ENCODE assay signal across 8 mouse cellular contexts in the genomic region with DNA sequence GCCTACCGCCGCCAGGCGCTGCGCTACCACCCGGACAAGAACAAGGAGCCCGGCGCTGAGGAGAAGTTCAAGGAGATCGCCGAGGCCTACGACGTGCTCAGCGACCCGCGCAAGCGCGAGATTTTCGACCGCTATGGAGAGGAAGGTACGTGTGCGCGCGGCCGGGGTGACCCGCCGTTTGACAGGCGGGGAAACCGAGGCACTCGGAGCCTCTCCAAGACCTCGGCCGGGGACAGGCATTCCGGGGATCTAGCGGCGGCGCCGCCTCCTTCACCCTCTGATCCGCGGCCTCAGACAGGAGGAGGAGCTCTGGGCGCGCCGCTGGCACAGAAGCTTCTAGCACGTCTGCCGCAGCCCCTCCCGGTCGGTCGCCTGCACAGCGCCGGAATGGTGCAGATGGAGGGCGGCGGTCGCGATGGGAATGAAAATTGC. TPM values are rescaled to one million over a fixed set of nuclear protein-coding genes. Genes with fewer than 3 reads are reported as not detected.
DNase-seq lines count a peak whose midpoint lies in the region; ATAC-seq lines count a peak whose summit lies in the region.

No protein-coding gene starts in this region.

- WGBS in embryonic facial prominence, embryonic 13.5 days = under 1% methylated on average over 51 of the region's 51 CpGs
- under 1% methylated on average over 51 of the region's 51 CpGs for WGBS in heart, embryonic 11.5 days (ENCODE audit: insufficient replicate concordance)
- under 1% methylated on average over 51 of the region's 51 CpGs for WGBS in kidney, embryonic 14.5 days
- under 1% methylated on average over 51 of the region's 51 CpGs for WGBS in midbrain, embryonic 16.5 days

- DNase-seq in ovary, adult 18-20 months (ENCODE audit: low spot score) = peak; percentile 77
- no peak for DNase-seq in ovary, postnatal 10 days (ENCODE audit: low spot score)
- DNase-seq in liver = peak; percentile 92
- DNase-seq in spleen, postnatal 36 days (ENCODE audit: low spot score in 2 of 2) = peak; percentile 78 to 81

- peak overlapping the region; percentile 87 for H3K9ac ChIP-seq in embryonic facial prominence, embryonic 13.5 days
- H3K9ac ChIP-seq in heart, embryonic 11.5 days (ENCODE audit: low read depth, low read length) = peak overlapping the region; percentile 98
- peak overlapping the region; percentile 86 for H3K9ac ChIP-seq in kidney, embryonic 14.5 days (ENCODE audit: low read depth, low read length)
- H3K9ac ChIP-seq in midbrain, embryonic 16.5 days (ENCODE audit: low read depth, low read length) = peak overlapping the region; percentile 82

- H3K27ac ChIP-seq in embryonic facial prominence, embryonic 13.5 days = peak overlapping the region; percentile 99
- H3K27ac ChIP-seq in heart, embryonic 11.5 days (ENCODE audit: low read depth, low read length) = peak overlapping the region; percentile 99
- peak overlapping the region; percentile 97 for H3K27ac ChIP-seq in kidney, embryonic 14.5 days (ENCODE audit: low read depth, low read length)
- peak overlapping the region; percentile 96 for H3K27ac ChIP-seq in midbrain, embryonic 16.5 days (ENCODE audit: low read length)

- H3K9me3 ChIP-seq in embryonic facial prominence, embryonic 13.5 days = no peaks in the 10 kb centered on the region
- H3K9me3 ChIP-seq in heart, embryonic 11.5 days (replicated peaks; ENCODE audit: control insufficient read depth, low read length) = no peaks in the 10 kb centered on the region
- H3K9me3 ChIP-seq in kidney, embryonic 14.5 days (ENCODE audit: control insufficient read depth, low read length) = no peaks in the 10 kb centered on the region
- no peaks in the 10 kb centered on the region for H3K9me3 ChIP-seq in midbrain, embryonic 16.5 days (replicated peaks; ENCODE audit: control insufficient read depth, low read length, poor library complexity, severe bottlenecking)

- H3K4me2 ChIP-seq in embryonic facial prominence, embryonic 13.5 days = peak overlapping the region; percentile 83
- H3K4me2 ChIP-seq in heart, embryonic 11.5 days = peak overlapping the region; percentile 92
- H3K4me2 ChIP-seq in kidney, embryonic 14.5 days (replicated peaks; ENCODE audit: low read depth, low read length) = peak overlapping the region; percentile 90
- peak overlapping the region; percentile 77 for H3K4me2 ChIP-seq in midbrain, embryonic 16.5 days (ENCODE audit: low read length)

- peak overlapping the region; percentile 77 for H3K4me3 ChIP-seq in embryonic facial prominence, embryonic 13.5 days
- peak overlapping the region; percentile 89 for H3K4me3 ChIP-seq in heart, embryonic 11.5 days (ENCODE audit: low read depth, low read length)
- peak overlapping the region; percentile 87 for H3K4me3 ChIP-seq in kidney, embryonic 14.5 days (ENCODE audit: low read length)
- peak overlapping the region; percentile 73 for H3K4me3 ChIP-seq in midbrain, embryonic 16.5 days (ENCODE audit: low read depth, low read length)

- peaks cover 38% of the 10 kb centered on the region for H3K36me3 ChIP-seq in embryonic facial prominence, embryonic 13.5 days
- H3K36me3 ChIP-seq in heart, embryonic 11.5 days (ENCODE audit: control insufficient read depth, insufficient read depth, low read length) = peaks cover 23% of the 10 kb centered on the region
- H3K36me3 ChIP-seq in kidney, embryonic 14.5 days (ENCODE audit: control insufficient read depth, insufficient read depth, low read length) = peaks cover 37% of the 10 kb centered on the region
- 0 out of 2 replicates have a peak, but pooled peaks cover 5% of the 10 kb centered on the region for H3K36me3 ChIP-seq in midbrain, embryonic 16.5 days (ENCODE audit: control insufficient read depth, insufficient read depth, low read length)

- peaks cover 24% of the 10 kb centered on the region for H3K4me1 ChIP-seq in embryonic facial prominence, embryonic 13.5 days
- peaks cover 18% of the 10 kb centered on the region for H3K4me1 ChIP-seq in heart, embryonic 11.5 days (ENCODE audit: control insufficient read depth, insufficient read depth, low read length)
- peaks cover 13% of the 10 kb centered on the region; the same call in 1 of the 2 replicates for H3K4me1 ChIP-seq in kidney, embryonic 14.5 days (ENCODE audit: control insufficient read depth, insufficient read depth, low read length)
- H3K4me1 ChIP-seq in midbrain, embryonic 16.5 days (ENCODE audit: control insufficient read depth, insufficient read depth, low read length) = peaks cover 20% of the 10 kb centered on the region

- H3K27me3 ChIP-seq in embryonic facial prominence, embryonic 13.5 days = no peaks in the 10 kb centered on the region
- no peaks in the 10 kb centered on the region for H3K27me3 ChIP-seq in heart, embryonic 11.5 days (ENCODE audit: control insufficient read depth, insufficient read depth, low read length)
- no peaks in the 10 kb centered on the region for H3K27me3 ChIP-seq in kidney, embryonic 14.5 days (ENCODE audit: control insufficient read depth, insufficient read depth, low read length)
- H3K27me3 ChIP-seq in midbrain, embryonic 16.5 days (ENCODE audit: control insufficient read depth, insufficient read depth, low read depth, low read length) = no peaks in the 10 kb centered on the region

- peak; percentile 77 for ATAC-seq in embryonic facial prominence, embryonic 13.5 days (ENCODE audit: insufficient number of reproducible peaks, insufficient read depth, low FRiP score, low TSS enrichment, low read depth)
- peak; percentile 78 for ATAC-seq in heart, embryonic 11.5 days (replicated peaks; ENCODE audit: insufficient number of reproducible peaks, low FRiP score, low TSS enrichment)
- ATAC-seq in kidney, embryonic 14.5 days (ENCODE audit: low FRiP score, low TSS enrichment) = peak; percentile 70
- peak; percentile 80 for ATAC-seq in midbrain, embryonic 16.5 days

RNA-seq across cellular contexts. Expression of gene Dnajb1, which starts 0.4 kb away (rescaled TPM):
- polyA plus RNA-seq in embryonic facial prominence, embryonic 13.5 days (2015; fragmentation: Nextera tagmentation; extraction: Ambion mirVana) = 63.2 and 68.8 TPM in 2 replicates
- polyA plus RNA-seq in heart, embryonic 11.5 days (2014; fragmentation: Nextera tagmentation; extraction: Ambion mirVana) = 51.2 and 51.5 TPM in 2 replicates
- 42.5 and 48.9 TPM in 2 replicates for polyA plus RNA-seq in kidney, embryonic 14.5 days (2014; fragmentation: Nextera tagmentation; extraction: Ambion mirVana)
- 60.2 and 60.8 TPM in 2 replicates for polyA plus RNA-seq in midbrain, embryonic 16.5 days (2015; fragmentation: Nextera tagmentation; extraction: Ambion mirVana)

RNA-seq across cellular contexts. Expression of gene Tecr, which starts 0.6 kb away (rescaled TPM):
- 545 and 624 TPM in 2 replicates for polyA plus RNA-seq in embryonic facial prominence, embryonic 13.5 days (2015; fragmentation: Nextera tagmentation; extraction: Ambion mirVana)
- polyA plus RNA-seq in heart, embryonic 11.5 days (2014; fragmentation: Nextera tagmentation; extraction: Ambion mirVana) = 531 and 534 TPM in 2 replicates
- polyA plus RNA-seq in kidney, embryonic 14.5 days (2014; fragmentation: Nextera tagmentation; extraction: Ambion mirVana) = 661 and 682 TPM in 2 replicates
- 1,093 and 1,247 TPM in 2 replicates for polyA plus RNA-seq in midbrain, embryonic 16.5 days (2015; fragmentation: Nextera tagmentation; extraction: Ambion mirVana)

RNA-seq across cellular contexts. Expression of gene Ndufb7, which starts 41.9 kb away (rescaled TPM):
- polyA plus RNA-seq in embryonic facial prominence, embryonic 13.5 days (2015; fragmentation: Nextera tagmentation; extraction: Ambion mirVana) = 304 and 312 TPM in 2 replicates
- polyA plus RNA-seq in heart, embryonic 11.5 days (2014; fragmentation: Nextera tagmentation; extraction: Ambion mirVana) = 546 and 556 TPM in 2 replicates
- 348 and 423 TPM in 2 replicates for polyA plus RNA-seq in kidney, embryonic 14.5 days (2014; fragmentation: Nextera tagmentation; extraction: Ambion mirVana)
- 320 and 338 TPM in 2 replicates for polyA plus RNA-seq in midbrain, embryonic 16.5 days (2015; fragmentation: Nextera tagmentation; extraction: Ambion mirVana)

RNA-seq across cellular contexts. Expression of gene Gipc1, which starts 44.1 kb away (rescaled TPM):
- 186 and 190 TPM in 2 replicates for polyA plus RNA-seq in embryonic facial prominence, embryonic 13.5 days (2015; fragmentation: Nextera tagmentation; extraction: Ambion mirVana)
- 171 and 180 TPM in 2 replicates for polyA plus RNA-seq in heart, embryonic 11.5 days (2014; fragmentation: Nextera tagmentation; extraction: Ambion mirVana)
- 168 and 210 TPM in 2 replicates for polyA plus RNA-seq in kidney, embryonic 14.5 days (2014; fragmentation: Nextera tagmentation; extraction: Ambion mirVana)
- polyA plus RNA-seq in midbrain, embryonic 16.5 days (2015; fragmentation: Nextera tagmentation; extraction: Ambion mirVana) = 126 and 132 TPM in 2 replicates

RNA-seq across cellular contexts. Expression of gene Ptger1, which starts 58.1 kb away (rescaled TPM):
- polyA plus RNA-seq in embryonic facial prominence, embryonic 13.5 days (2015; fragmentation: Nextera tagmentation; extraction: Ambion mirVana) = 1.5 and 2.1 TPM in 2 replicates
- 0.13 and 0.63 TPM in 2 replicates for polyA plus RNA-seq in heart, embryonic 11.5 days (2014; fragmentation: Nextera tagmentation; extraction: Ambion mirVana)
- 0.97 and 1.3 TPM in 2 replicates for polyA plus RNA-seq in kidney, embryonic 14.5 days (2014; fragmentation: Nextera tagmentation; extraction: Ambion mirVana)
- 0.97 and 1.1 TPM in 2 replicates for polyA plus RNA-seq in midbrain, embryonic 16.5 days (2015; fragmentation: Nextera tagmentation; extraction: Ambion mirVana)
